Mouse (Mus musculus) ovary, postnatal 14 days (tissue): ENCODE measurements around the gene Olfr493.

Experiments used
- DNase-seq: peaks from one replicate; pipeline ENCODE4 v3.0.0; 2022; ENCODE audit warnings: low spot score

The Olfr493 gene

GRCm38 (mm10) chr7:108346879-108347278, at the start of gene Olfr493:
Gene Olfr493 (minus strand): TSS chr7:108346979.
- no peak for DNase-seq

DNA sequence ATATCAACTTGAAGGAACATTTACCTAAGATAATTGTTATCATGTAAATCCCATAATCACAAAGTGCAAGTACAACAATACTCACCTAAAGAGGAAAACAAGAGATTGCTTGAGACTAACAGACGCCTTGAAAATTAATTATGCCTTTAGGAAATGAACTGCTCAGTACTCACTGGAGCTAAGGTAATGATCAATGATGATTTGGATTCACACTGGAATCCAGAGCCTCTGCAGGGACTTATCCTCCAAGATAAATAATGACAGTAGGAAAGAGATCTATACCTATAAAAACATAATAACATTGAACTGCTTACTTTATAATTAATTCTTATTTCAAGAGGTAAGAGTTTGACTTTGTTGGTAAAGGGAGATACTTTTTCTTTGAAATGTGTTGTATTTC, 46.1 kb upstream of the Olfr493 start, which contains the start of gene Olfr495:
Gene Olfr495 (plus strand): TSS at position 301 of the 400 bp plus-strand sequence.
- DNase-seq, result no peak

DNA sequence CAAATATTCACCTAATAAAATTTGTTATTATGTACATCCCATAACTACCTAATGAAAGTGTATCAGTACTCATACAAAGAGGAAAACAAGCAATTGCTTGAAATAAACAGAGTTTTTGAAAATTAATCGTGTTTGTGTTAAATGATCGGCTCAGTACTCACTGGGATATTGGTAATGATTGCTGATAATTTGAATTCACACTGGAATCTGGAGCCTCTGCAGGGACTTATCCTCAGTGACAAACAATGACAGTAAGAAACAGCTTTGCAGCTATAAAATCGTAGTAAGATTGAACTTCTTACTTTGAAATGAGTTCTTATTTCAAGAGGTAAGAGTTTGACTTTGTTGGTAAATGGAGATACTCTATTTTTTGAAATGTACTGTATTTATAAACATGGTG, 18.3 kb upstream of the Olfr493 start, which contains the start of gene Olfr494:
Gene Olfr494 (plus strand): TSS at position 301 of the 400 bp plus-strand sequence.
- DNase-seq, result no peak

GRCm38 (mm10) chr7:108323574-108323973, 23.2 kb downstream of the Olfr493 start, which contains the start of gene Olfr492:
Gene Olfr492 (minus strand): TSS chr7:108323674.
- DNase-seq, result no peak

GRCm38 (mm10) chr7:108313151-108313550, 33.6 kb downstream of the Olfr493 start, which contains the start of gene Olfr491:
Gene Olfr491 (plus strand): TSS chr7:108313451.
- no peak for DNase-seq
